Mouse (Mus musculus) liver, embryonic 18 days (tissue): ENCODE measurements around the gene Ccnd1. TPM values are rescaled to one million over a fixed set of nuclear protein-coding genes. Genes with fewer than 3 reads are reported as not detected.

Experiments used
- polyA plus RNA-seq: library from polyadenylated mRNA; depleted of rRNA; stranded (reverse); fragments of >200 nt; gene quantifications from 2 replicates; pipeline ENCODE4 v1.2.3, GENCODE M21; 2012; rRNA removed

Ccnd1 gene
- 8.3 and 9.2 TPM in 2 replicates for polyA plus RNA-seq

DNA sequence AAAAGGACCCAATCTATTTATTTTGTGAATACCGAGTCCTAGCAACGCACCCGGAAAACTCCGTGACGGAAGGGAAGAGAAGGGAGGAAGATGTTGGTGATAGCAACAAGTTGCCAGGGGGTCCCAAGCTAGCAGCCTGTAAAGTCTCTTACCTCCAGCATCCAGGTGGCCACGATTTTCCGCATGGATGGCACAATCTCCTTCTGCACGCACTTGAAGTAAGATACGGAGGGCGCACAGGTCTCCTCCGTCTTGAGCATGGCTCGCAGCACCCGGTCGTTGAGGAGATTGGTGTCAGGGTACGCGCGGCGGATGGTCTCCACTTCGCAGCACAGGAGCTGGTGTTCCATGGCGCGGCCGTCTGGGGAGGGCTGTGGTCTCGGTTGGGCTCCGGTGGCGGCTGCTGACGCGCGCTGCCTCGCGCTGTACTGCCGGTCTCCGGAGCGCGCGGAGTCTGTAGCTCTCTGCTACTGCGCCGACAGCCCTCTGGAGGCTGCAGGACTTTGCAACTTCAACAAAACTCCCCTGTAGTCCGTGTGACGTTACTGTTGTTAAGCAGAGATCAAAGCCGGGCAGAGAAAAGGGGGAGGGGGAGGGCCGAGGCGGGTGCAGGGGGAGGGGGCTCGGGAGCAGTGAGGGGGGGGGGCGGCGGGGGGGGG, at the start of gene Ccnd1:
Ccnd1 (minus strand) TSS at position 582 of the 659 bp plus-strand sequence.

DNA sequence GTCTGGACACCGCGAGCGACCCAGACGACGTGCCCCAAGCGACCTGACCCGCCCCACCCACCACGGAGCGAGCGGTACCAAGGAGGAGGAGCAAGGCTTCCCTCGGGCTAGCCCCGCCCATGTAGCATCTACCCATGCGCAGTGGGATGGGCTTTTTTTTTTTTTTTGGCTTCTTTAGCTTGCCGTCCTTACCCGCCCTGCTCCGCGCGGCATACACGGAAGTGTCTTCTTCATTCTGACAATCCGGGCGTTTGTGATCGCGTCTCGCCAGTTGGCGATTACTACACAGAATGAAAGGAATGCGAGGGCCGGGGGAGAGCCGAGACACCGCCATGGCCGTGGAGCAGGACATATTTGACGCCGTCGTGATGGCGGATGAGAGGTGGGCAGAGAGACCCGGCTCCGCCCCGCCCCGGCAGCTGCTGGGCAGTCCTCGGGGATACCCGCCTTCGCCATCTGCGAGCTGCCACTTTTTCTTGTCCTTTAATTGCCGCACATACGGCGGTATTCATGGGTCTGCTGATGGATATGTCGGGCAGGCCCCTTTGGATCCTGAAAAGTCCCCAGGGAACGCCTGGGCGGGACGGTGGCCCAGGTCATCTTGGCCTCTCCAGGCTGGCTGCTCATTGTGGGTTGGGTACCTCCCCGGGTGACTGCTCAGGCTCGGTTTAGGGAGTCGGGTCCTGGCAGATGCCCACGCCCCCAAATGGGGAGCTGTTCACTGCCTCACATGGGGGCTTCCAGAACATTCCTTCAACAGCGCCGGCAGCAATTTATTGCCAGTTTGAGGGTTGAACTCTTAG, 24.6 kb downstream of the Ccnd1 start, which contains the start of gene LTO1:
LTO1 (plus strand) TSS at position 153 of the 803 bp plus-strand sequence.

DNA sequence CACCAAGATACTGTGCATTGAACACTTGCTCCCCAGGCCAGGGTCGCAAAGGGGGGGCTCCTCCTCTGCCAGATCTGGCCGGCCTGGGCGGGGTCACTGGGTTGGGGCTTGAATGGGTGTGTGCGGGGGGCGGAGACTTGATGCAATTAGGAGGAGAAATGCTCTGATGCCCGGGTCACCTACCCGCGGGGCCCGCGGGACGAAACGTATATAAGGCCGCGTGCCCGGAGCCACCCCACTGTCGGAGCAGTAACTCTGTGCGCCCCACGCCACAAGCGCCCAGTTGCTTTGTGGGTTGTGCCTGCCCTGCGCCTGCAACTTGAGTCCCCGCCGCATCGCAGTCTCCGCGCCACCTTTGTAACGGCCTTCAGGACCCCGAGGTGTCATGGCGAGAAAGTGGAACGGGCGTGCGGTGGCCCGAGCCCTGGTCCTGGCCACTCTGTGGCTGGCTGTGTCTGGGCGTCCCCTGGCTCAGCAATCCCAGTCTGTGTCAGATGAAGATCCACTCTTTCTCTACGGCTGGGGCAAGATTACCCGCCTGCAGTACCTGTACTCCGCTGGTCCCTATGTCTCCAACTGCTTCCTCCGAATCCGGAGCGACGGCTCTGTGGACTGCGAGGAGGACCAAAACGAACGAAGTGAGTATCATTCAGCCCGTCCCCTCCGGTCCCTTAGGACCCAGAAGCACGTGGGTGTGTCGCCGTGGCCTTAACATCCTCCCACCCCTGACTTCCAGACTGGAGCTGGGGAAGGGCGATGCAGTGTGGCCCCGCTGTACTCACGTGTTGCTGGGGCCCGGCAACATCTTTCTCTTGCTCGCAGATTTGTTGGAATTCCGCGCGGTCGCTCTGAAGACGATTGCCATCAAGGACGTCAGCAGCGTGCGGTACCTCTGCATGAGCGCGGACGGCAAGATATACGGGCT, 43.2 kb downstream of the Ccnd1 start, which contains the start of gene Fgf15:
Fgf15 (plus strand) TSS at position 238 of the 925 bp plus-strand sequence.

Other genes starting within 250 kb of the Ccnd1 start
- 0.93 and 0.94 TPM in 2 replicates for gene Ano1, start 188.0 kb downstream of the Ccnd1 start, polyA plus RNA-seq
- 0.12 and 0.19 TPM in 2 replicates for gene Fgf3, start 101.8 kb downstream of the Ccnd1 start, polyA plus RNA-seq
- gene Fgf4, start 92.6 kb downstream of the Ccnd1 start, polyA plus RNA-seq = not detected in 2 replicates
- gene Fgf15, start 43.4 kb downstream of the Ccnd1 start, polyA plus RNA-seq = not detected in 2 replicates
- 10.3 and 10.6 TPM in 2 replicates for gene LTO1, start 24.8 kb downstream of the Ccnd1 start, polyA plus RNA-seq